Mouse (Mus musculus): ENCODE data around the gene Tbc1d30. TPM values are rescaled to one million over a fixed set of nuclear protein-coding genes. Genes with fewer than 3 reads are reported as not detected.

Gene Tbc1d30
- polyA plus RNA-seq, 1 experiment from 2014 or later, result 4.1 TPM

DNA sequence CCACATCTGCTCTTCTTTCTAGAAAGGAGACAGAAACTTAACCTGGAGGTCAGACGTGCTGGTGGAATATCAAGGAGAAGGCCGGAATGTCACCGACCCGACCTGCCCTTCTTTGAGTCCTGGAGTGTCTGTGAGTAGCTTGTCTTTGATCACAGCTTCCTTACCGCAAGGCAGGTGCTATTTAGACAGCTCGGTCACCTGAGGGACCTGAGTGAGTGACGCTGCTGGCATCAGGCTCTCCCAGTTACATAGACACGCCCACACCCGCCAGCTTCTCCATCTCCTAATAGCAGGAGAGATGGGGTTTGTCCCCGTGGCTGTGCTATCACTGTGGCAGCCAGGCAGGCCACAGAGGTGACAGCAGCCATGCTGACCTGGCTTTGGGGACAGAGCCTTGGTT lies 39.5 kb upstream of the Tbc1d30 start:
- WGBS, result 69% methylated on average over 10 of the region's 10 CpGs
- Histone ChIP-seq H3K4me1 (replicated peaks; ENCODE audit: control insufficient read depth, insufficient read depth) (no peaks in the 10 kb centered on the region), H3K27ac (replicated peaks) (no peak overlapping the region), H3K9me3 (ENCODE audit: control insufficient read depth, low read length) (no peaks in the 10 kb centered on the region), H3K4me3 (ENCODE audit: low read depth, low read length) (no peak overlapping the region), H3K36me3 (ENCODE audit: control insufficient read depth, insufficient read depth, low read length) (peaks cover 35% of the 10 kb centered on the region), H3K9ac (ENCODE audit: low read length) (no peak overlapping the region), H3K4me2 (replicated peaks; ENCODE audit: low read depth) (no peak overlapping the region), H3K27me3 (ENCODE audit: control insufficient read depth, insufficient read depth, low read length) (no peaks in the 10 kb centered on the region)
- TF ChIP-seq CTCF (IDR thresholded peaks at IDR 0.05; ENCODE audit: low read depth), result no peak
- ATAC-seq (ENCODE audit: low FRiP score, low TSS enrichment) (no peak), DNase-seq (ENCODE audit: low spot score) (no peak)

DNA sequence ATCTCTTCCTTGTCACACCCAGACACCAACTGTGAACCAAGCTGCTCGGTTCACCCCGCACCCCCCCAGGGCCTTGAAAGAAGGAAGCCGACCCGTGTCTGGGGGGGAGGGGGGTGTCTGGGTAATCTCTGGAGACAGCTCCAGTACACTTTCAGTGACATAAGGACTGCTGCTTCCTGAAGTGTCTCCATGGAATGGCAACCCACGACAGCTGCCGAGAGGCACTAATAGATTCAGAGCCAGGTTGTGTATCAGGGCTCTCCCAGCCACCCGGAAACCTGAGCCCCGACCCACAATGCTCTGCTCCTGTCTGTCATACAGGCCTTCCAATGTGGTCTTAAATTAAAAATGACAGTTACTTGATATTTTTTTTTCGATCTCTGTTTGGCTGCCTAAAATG lies 35.3 kb upstream of the Tbc1d30 start:
- ATAC-seq (ENCODE audit: low FRiP score, low TSS enrichment) (no peak), DNase-seq (ENCODE audit: low spot score) (no peak)
- H3K4me1 ChIP-seq (replicated peaks; ENCODE audit: control insufficient read depth, insufficient read depth), result no peaks in the 10 kb centered on the region
- H3K9me3 ChIP-seq (ENCODE audit: control insufficient read depth, low read length), result no peaks in the 10 kb centered on the region
- 56% methylated on average over 9 of the region's 9 CpGs for WGBS
- no peak overlapping the region for H3K4me2 ChIP-seq (replicated peaks; ENCODE audit: low read depth)
- no peak overlapping the region for H3K4me3 ChIP-seq (ENCODE audit: low read depth, low read length)
- no peak overlapping the region for H3K9ac ChIP-seq (ENCODE audit: low read length)
- peaks cover 19% of the 10 kb centered on the region for H3K36me3 ChIP-seq (ENCODE audit: control insufficient read depth, insufficient read depth, low read length)
- H3K27ac ChIP-seq (replicated peaks), result 0 out of 2 replicates have a peak overlapping the region, but pooled peaks have one; percentile 4
- TF ChIP-seq EP300 (optimal IDR thresholded peaks at IDR 0.05), result no peak
- no peak for TF ChIP-seq CTCF (IDR thresholded peaks at IDR 0.05; ENCODE audit: low read depth)
- no peaks in the 10 kb centered on the region for H3K27me3 ChIP-seq (ENCODE audit: control insufficient read depth, insufficient read depth, low read length)

DNA sequence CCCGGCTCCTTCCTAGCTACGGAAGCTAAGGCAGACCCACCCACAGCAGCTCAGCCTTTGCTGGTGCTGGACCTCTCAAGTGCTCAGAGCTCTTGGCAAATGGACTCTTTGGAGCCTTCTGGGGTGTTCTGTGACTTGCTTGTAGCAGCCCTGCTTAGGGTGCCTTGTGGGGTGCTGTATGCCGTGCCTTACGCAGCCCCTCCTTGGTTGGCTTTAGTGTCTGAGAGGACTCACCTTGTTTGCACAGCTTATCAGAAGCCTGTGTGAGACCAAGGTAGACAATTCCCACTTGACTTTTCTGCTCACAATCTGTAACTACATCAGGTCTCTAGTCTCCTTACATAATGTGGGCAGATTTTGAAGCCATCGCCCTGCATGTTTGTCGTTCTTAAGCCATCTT lies 34.6 kb upstream of the Tbc1d30 start:
- no peak overlapping the region for H3K4me3 ChIP-seq (ENCODE audit: low read depth, low read length)
- DNase-seq (ENCODE audit: low spot score) (no peak), ATAC-seq (ENCODE audit: low FRiP score, low TSS enrichment) (no peak; the same call in 1 of the 2 replicates)
- H3K36me3 ChIP-seq (ENCODE audit: control insufficient read depth, insufficient read depth, low read length), result peaks cover 17% of the 10 kb centered on the region
- no peaks in the 10 kb centered on the region for H3K4me1 ChIP-seq (replicated peaks; ENCODE audit: control insufficient read depth, insufficient read depth)
- H3K9ac ChIP-seq (ENCODE audit: low read length), result no peak overlapping the region
- H3K27ac ChIP-seq (replicated peaks), result peak overlapping the region; percentile 20; the same call in 1 of the 2 replicates
- WGBS, result 83% methylated on average over 6 of the region's 6 CpGs
- no peaks in the 10 kb centered on the region for H3K9me3 ChIP-seq (ENCODE audit: control insufficient read depth, low read length)
- H3K4me2 ChIP-seq (replicated peaks; ENCODE audit: low read depth), result no peak overlapping the region
- H3K27me3 ChIP-seq (ENCODE audit: control insufficient read depth, insufficient read depth, low read length), result no peaks in the 10 kb centered on the region
- TF ChIP-seq EP300 (optimal IDR thresholded peaks at IDR 0.05) (no peak), CTCF (IDR thresholded peaks at IDR 0.05; ENCODE audit: low read depth) (no peak)

DNA sequence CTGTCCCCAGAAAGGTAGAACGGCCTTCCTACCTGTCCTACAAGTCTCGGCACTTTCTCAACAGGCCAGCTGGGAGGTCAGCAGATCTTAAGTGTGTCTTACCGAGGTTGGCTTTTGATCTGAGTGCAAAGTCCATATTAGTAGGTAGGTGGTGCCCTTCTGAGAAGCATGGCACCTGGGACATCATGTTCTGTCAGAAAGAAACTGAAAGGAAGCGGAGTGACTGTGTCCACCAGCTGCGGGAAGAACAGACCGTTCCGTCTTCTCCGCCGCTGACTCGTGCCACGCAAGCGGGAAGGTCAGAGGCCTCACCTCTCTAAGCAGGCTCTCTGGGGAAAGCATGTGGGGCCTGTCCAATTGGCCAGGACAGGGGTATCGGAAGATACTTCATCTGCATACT lies 33.6 kb upstream of the Tbc1d30 start:
- 74% methylated on average over 13 of the region's 13 CpGs for WGBS
- TF ChIP-seq CTCF (IDR thresholded peaks at IDR 0.05; ENCODE audit: low read depth) (peak; percentile 30; the same call in 1 of the 2 replicates), EP300 (optimal IDR thresholded peaks at IDR 0.05) (no peak)
- H3K9me3 ChIP-seq (ENCODE audit: control insufficient read depth, low read length), result no peaks in the 10 kb centered on the region
- H3K36me3 ChIP-seq (ENCODE audit: control insufficient read depth, insufficient read depth, low read length), result peaks cover 17% of the 10 kb centered on the region
- H3K27ac ChIP-seq (replicated peaks), result no peak overlapping the region
- H3K27me3 ChIP-seq (ENCODE audit: control insufficient read depth, insufficient read depth, low read length), result no peaks in the 10 kb centered on the region
- no peak overlapping the region for H3K4me2 ChIP-seq (replicated peaks; ENCODE audit: low read depth)
- no peak overlapping the region for H3K9ac ChIP-seq (ENCODE audit: low read length)
- peak; percentile 88 for ATAC-seq (ENCODE audit: low FRiP score, low TSS enrichment)
- peak; percentile 71 for DNase-seq (ENCODE audit: low spot score)
- H3K4me1 ChIP-seq (replicated peaks; ENCODE audit: control insufficient read depth, insufficient read depth), result no peaks in the 10 kb centered on the region
- no peak overlapping the region for H3K4me3 ChIP-seq (ENCODE audit: low read depth, low read length)

DNA sequence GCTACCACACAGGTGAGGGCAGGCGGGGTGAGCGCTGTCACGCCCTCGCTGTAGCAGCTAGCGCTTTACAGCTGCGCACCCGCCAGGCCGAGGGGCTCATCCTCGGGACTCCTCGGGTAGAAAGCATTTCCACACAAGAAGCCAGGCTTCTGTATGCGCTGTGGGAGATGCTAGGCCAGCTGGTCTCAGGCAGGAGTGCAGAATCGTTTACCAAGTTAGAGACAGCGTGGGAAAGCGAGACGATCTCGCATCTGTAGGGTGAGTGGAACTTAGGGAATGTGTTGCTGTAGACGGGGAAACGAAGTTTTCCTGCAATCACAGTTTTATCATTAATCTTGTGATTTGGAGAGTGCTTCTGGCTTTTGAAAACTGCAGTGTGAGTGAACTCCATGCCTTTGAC lies 30.2 kb upstream of the Tbc1d30 start:
- 77% methylated on average over 18 of the region's 18 CpGs for WGBS
- peaks cover 26% of the 10 kb centered on the region for H3K36me3 ChIP-seq (ENCODE audit: control insufficient read depth, insufficient read depth, low read length)
- no peak for ATAC-seq (ENCODE audit: low FRiP score, low TSS enrichment)

DNA sequence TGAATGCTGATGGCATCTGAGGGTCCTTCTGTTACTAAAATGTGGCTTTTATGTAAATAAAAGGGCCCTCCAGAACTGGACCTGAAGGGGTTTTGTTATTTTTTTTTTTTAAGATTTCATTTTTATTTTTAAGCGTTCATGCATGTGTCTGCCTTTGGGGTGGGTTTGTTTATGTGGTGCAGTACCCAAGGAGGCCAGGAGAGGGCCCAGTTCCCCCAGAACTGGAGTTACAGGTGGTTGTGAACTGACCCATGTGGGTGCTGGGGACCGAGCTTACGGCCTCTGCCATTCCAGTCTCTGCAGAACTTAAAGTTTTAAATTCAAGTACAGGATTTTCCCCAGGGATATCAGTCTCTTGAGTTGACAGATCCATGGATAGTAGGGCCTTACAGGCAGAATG lies 28.3 kb upstream of the Tbc1d30 start:
- no peak overlapping the region for H3K27ac ChIP-seq (replicated peaks)
- H3K4me2 ChIP-seq (replicated peaks; ENCODE audit: low read depth), result no peak overlapping the region
- H3K9me3 ChIP-seq (ENCODE audit: control insufficient read depth, low read length), result no peaks in the 10 kb centered on the region
- WGBS, result 97% methylated on average over 3 of the region's 3 CpGs
- no peak for DNase-seq (ENCODE audit: low spot score)
- peaks cover 28% of the 10 kb centered on the region for H3K36me3 ChIP-seq (ENCODE audit: control insufficient read depth, insufficient read depth, low read length)
- H3K27me3 ChIP-seq (ENCODE audit: control insufficient read depth, insufficient read depth, low read length), result no peaks in the 10 kb centered on the region
- no peak overlapping the region for H3K9ac ChIP-seq (ENCODE audit: low read length)
- no peak overlapping the region for H3K4me3 ChIP-seq (ENCODE audit: low read depth, low read length)
- ATAC-seq (ENCODE audit: low FRiP score, low TSS enrichment), result no peak
- TF ChIP-seq EP300 (optimal IDR thresholded peaks at IDR 0.05), result no peak
- peak; percentile 40; the same call in 1 of the 2 replicates for TF ChIP-seq CTCF (IDR thresholded peaks at IDR 0.05; ENCODE audit: low read depth)
- no peaks in the 10 kb centered on the region for H3K4me1 ChIP-seq (replicated peaks; ENCODE audit: control insufficient read depth, insufficient read depth)

More for the DNA sequence above, 30.2 kb upstream of the Tbc1d30 start:
- H3K27me3 ChIP-seq (ENCODE audit: control insufficient read depth, insufficient read depth, low read length), result no peaks in the 10 kb centered on the region
- H3K4me3 ChIP-seq (ENCODE audit: low read depth, low read length), result no peak overlapping the region
- H3K4me1 ChIP-seq (replicated peaks; ENCODE audit: control insufficient read depth, insufficient read depth), result no peaks in the 10 kb centered on the region
- H3K9me3 ChIP-seq (ENCODE audit: control insufficient read depth, low read length), result no peaks in the 10 kb centered on the region
- H3K27ac ChIP-seq (replicated peaks), result no peak overlapping the region
- no peak overlapping the region for H3K9ac ChIP-seq (ENCODE audit: low read length)
- no peak for TF ChIP-seq CTCF (IDR thresholded peaks at IDR 0.05; ENCODE audit: low read depth)
- TF ChIP-seq EP300 (optimal IDR thresholded peaks at IDR 0.05), result no peak
- no peak for DNase-seq (ENCODE audit: low spot score)
- H3K4me2 ChIP-seq (replicated peaks; ENCODE audit: low read depth), result no peak overlapping the region
